Mouse (Mus musculus) forebrain, embryonic 10.5 days (tissue): Measurements from ENCODE around the gene Col8a1. TPM values are rescaled to one million over a fixed set of nuclear protein-coding genes. Genes with fewer than 3 reads are reported as not detected.

Experiments used
- DNase-seq: peaks from one replicate; pipeline ENCODE4 v3.0.0-alpha.2; 2017; ENCODE audit warnings: low spot score; ENCODE audit errors: extremely low spot score
- H3K27ac ChIP-seq: fragments of 300-500 bp; sonication (generic); 2 replicates; pipeline ENCODE4 v1.5.1; 2016; ENCODE audit warnings: mild to moderate bottlenecking
- H3K27me3 ChIP-seq: fragments of 300-500 bp; sonication (generic); 2 replicates; pipeline ENCODE4 v1.6.1; 2016; ENCODE audit warnings: mild to moderate bottlenecking; ENCODE audit not compliant: poor library complexity, severe bottlenecking
- H3K36me3 ChIP-seq: fragments of 300-500 bp; sonication (generic); replicated peaks from 2 replicates; pipeline ENCODE4 v1.6.1; 2016; ENCODE audit warnings: mild to moderate bottlenecking, moderate library complexity
- H3K4me1 ChIP-seq: fragments of 300-500 bp; sonication (generic); 2 replicates; pipeline ENCODE4 v1.6.1; 2016
- H3K4me3 ChIP-seq: fragments of 300-500 bp; sonication (generic); 2 replicates; pipeline ENCODE4 v1.5.1; 2016; ENCODE audit warnings: mild to moderate bottlenecking, moderate library complexity
- H3K9me3 ChIP-seq: fragments of 300-500 bp; sonication (generic); 2 replicates; pipeline ENCODE4 v1.6.1; 2016; ENCODE audit warnings: mild to moderate bottlenecking, moderate library complexity
- WGBS: fragments of 180-500 bp; shearing (Covaris S2); methylation state at CpG from one replicate; pipeline ENCODE4 v1.1.7; 2016; 5-methylcytosine and 5-hydroxymethylcytosine counted together
- polyA plus RNA-seq: library from polyadenylated mRNA; unstranded; fragments of >200 nt; fragmentation: Nextera tagmentation; extraction: Ambion mirVana; gene quantifications from 2 replicates; pipeline ENCODE4 v1.2.1, GENCODE M21; 2016

Gene Col8a1
- polyA plus RNA-seq, 1 experiment from 2014 or later: 0.32 TPM

- DNase-seq: no peak
- H3K27ac ChIP-seq: no peak overlapping the region
- no peaks in the 10 kb centered on the region for H3K27me3 ChIP-seq
- 85% methylated on average over 2 of the region's 2 CpGs for WGBS
- no peaks in the 10 kb centered on the region for H3K36me3 ChIP-seq
- no peak overlapping the region for H3K4me3 ChIP-seq
- H3K9me3 ChIP-seq: no peaks in the 10 kb centered on the region
- H3K4me1 ChIP-seq: no peaks in the 10 kb centered on the region
Observed at GRCm38 (mm10) chr16:57649888-57650287, 104.6 kb downstream of the Col8a1 start.

DNA sequence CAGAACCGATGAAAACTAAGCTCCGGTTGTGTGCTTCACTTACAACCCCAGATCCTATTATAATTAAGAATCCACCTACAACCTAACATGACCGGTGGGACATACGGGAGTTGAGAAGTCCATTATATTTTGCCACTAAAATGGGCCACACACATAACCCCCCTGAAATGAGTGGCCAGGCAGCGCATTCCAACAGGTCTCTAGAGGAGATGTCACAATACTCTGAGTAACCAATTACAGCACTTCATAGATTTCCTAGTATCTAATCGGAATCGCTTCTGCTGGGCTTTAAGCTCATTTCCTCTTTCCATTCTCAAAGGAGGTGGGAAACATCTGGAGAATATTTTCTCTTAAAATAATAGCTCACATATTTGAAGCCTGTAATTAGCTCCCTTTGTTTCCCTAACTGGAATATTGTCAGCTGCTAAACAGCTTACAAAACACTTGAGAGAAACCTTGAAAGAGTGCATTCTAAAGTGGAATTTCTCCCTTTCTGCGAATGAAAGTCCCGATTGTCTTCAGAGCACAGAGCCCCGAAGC, 113.1 kb downstream of the Col8a1 start:
- no peaks in the 10 kb centered on the region for H3K36me3 ChIP-seq
- WGBS: 76% methylated on average over 10 of the region's 10 CpGs
- no peaks in the 10 kb centered on the region for H3K27me3 ChIP-seq
- H3K4me3 ChIP-seq: no peak overlapping the region
- no peak overlapping the region for H3K27ac ChIP-seq
- no peaks in the 10 kb centered on the region for H3K9me3 ChIP-seq
- no peak for DNase-seq
- H3K4me1 ChIP-seq: 0 out of 2 replicates have a peak, but pooled peaks cover 5% of the 10 kb centered on the region

- H3K27me3 ChIP-seq: no peaks in the 10 kb centered on the region
- 83% methylated on average over 5 of the region's 5 CpGs for WGBS
- H3K36me3 ChIP-seq: no peaks in the 10 kb centered on the region
- no peak for DNase-seq
- H3K4me3 ChIP-seq: no peak overlapping the region
- no peak overlapping the region for H3K27ac ChIP-seq
- no peaks in the 10 kb centered on the region for H3K9me3 ChIP-seq
- no peaks in the 10 kb centered on the region for H3K4me1 ChIP-seq
Observed at GRCm38 (mm10) chr16:57634766-57635165, 119.8 kb downstream of the Col8a1 start.

DNA sequence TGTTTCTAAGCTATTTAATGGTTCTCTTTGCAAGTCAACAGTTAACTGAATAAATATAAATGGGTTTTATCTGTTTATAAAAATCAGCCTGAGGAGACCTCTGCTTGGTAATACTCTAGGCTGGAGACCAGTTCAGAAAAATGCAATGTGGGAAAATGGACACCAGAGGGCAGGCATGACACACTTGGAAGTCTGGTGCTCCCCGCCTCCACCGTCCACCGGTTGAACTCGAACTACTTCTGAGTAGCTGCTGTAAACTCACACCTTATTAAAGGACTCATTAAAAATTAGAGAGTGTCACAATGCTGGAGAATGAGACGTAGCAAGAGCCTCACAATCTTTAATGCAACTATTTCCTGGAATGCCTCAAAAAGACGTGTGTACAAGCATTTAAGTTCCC, 120.3 kb downstream of the Col8a1 start:
- H3K27me3 ChIP-seq: no peaks in the 10 kb centered on the region
- H3K27ac ChIP-seq: no peak overlapping the region
- no peaks in the 10 kb centered on the region for H3K4me1 ChIP-seq
- no peaks in the 10 kb centered on the region for H3K36me3 ChIP-seq
- H3K9me3 ChIP-seq: no peaks in the 10 kb centered on the region
- no peak overlapping the region for H3K4me3 ChIP-seq
- DNase-seq: peak; percentile 47
- WGBS: 9% methylated on average over 6 of the region's 6 CpGs

DNA sequence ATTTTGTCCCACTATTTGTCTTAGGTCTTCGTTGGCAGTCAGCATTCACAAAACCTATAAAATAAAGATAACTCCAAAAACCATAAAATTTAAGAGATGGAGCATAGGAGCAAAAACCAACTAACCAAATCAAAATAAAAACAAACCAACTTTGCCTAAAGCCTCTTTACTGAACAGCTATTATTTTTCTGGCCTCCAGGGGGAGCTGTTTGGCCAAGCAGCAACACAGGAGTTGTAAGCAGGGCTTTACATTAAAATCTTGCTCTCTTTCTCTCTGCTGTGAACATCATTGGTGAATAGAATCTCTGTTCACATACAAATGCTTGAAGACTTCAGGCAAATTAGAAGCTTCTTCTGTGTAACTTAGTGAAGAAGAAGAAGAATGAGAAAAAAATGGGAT, 142.8 kb downstream of the Col8a1 start:
- no peak for DNase-seq
- H3K36me3 ChIP-seq: no peaks in the 10 kb centered on the region
- H3K4me1 ChIP-seq: peaks cover 6% of the 10 kb centered on the region
- WGBS: 7% methylated on average over 1 of the region's 1 CpGs
- H3K4me3 ChIP-seq: no peak overlapping the region
- no peaks in the 10 kb centered on the region for H3K9me3 ChIP-seq
- H3K27me3 ChIP-seq: no peaks in the 10 kb centered on the region
- no peak overlapping the region for H3K27ac ChIP-seq

- Histone ChIP-seq H3K4me1 (peaks cover 17% of the 10 kb centered on the region), H3K27ac (peak within 1 kb of the TSS; percentile 90), H3K36me3 (no peaks in the 10 kb centered on the region), H3K4me3 (peak within 1 kb of the TSS; percentile 94), H3K9me3 (no peaks in the 10 kb centered on the region), H3K27me3 (no peaks in the 10 kb centered on the region)
- DNase-seq: peak; percentile 87
- WGBS: under 1% methylated on average over 64 of the region's 64 CpGs
Observed at GRCm38 (mm10) chr16:57606444-57607227, 147.9 kb downstream of the Col8a1 start, which contains the start of gene Cmss1. TSS of gene Cmss1 (minus strand) at chr16:57606864.

DNA sequence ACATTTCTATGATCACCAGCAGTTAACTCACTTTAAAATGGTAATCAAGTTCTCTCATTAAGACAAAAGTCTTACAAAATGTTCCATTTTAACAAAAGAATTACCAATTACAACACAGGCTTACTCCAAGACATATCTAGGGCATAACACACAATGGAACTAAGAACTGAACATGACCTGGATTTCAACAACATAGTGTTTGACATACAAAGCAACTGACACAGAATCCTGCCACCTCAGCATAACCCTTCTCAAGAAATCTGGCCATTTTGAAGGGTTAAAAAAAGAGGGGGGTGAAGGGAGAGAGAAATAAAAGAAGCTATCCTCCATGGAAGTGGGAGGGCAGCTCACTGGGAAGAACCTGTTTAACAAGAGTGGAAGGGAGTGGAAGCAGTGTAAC, 153.5 kb downstream of the Col8a1 start:
- DNase-seq: no peak
- H3K9me3 ChIP-seq: no peaks in the 10 kb centered on the region
- H3K4me3 ChIP-seq: no peak overlapping the region
- H3K27ac ChIP-seq: no peak overlapping the region
- H3K27me3 ChIP-seq: no peaks in the 10 kb centered on the region
- peaks cover 9% of the 10 kb centered on the region for H3K4me1 ChIP-seq
- no peaks in the 10 kb centered on the region for H3K36me3 ChIP-seq

- H3K4me3 ChIP-seq: no peak overlapping the region
- no peaks in the 10 kb centered on the region for H3K4me1 ChIP-seq
- H3K27ac ChIP-seq: no peak overlapping the region
- WGBS: 90% methylated on average over 4 of the region's 4 CpGs
- no peak for DNase-seq
- no peaks in the 10 kb centered on the region for H3K36me3 ChIP-seq
- H3K27me3 ChIP-seq: no peaks in the 10 kb centered on the region
- H3K9me3 ChIP-seq: no peaks in the 10 kb centered on the region
Observed at GRCm38 (mm10) chr16:57597295-57597957, 157.1 kb downstream of the Col8a1 start.

GRCm38 (mm10) chr16:57593422-57594157, 160.9 kb downstream of the Col8a1 start:
- no peaks in the 10 kb centered on the region for H3K9me3 ChIP-seq
- H3K4me3 ChIP-seq: no peak overlapping the region
- no peak overlapping the region for H3K27ac ChIP-seq
- H3K36me3 ChIP-seq: no peaks in the 10 kb centered on the region
- H3K4me1 ChIP-seq: no peaks in the 10 kb centered on the region
- no peaks in the 10 kb centered on the region for H3K27me3 ChIP-seq
- WGBS: 40% methylated on average over 7 of the region's 7 CpGs
- no peak for DNase-seq

GRCm38 (mm10) chr16:57585201-57585600, 169.3 kb downstream of the Col8a1 start:
- H3K4me1 ChIP-seq: no peaks in the 10 kb centered on the region
- H3K27ac ChIP-seq: no peak overlapping the region
- 72% methylated on average over 3 of the region's 3 CpGs for WGBS
- no peak for DNase-seq
- H3K27me3 ChIP-seq: no peaks in the 10 kb centered on the region
- no peaks in the 10 kb centered on the region for H3K9me3 ChIP-seq
- H3K36me3 ChIP-seq: no peaks in the 10 kb centered on the region
- H3K4me3 ChIP-seq: no peak overlapping the region

DNA sequence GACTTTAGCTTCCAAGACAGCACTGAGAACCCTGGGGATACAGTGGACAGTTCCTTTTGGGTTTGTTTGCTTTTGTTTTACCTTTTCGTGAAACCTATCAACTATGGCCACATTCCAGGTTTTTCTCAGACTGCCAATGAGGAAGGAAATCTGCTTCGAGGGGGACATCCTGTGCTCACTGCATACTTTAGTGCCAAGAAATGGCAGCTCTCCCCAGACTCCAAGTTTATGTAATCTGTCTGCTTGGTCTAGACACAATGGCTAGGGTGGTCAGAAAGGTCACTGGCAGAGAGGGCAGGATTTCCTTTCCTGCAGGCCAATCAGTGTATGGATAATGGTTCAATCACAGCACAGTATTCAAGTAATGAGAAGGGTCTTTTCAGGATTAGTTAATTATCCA, 172.5 kb downstream of the Col8a1 start:
- DNase-seq: no peak
- 86% methylated on average over 2 of the region's 2 CpGs for WGBS
- Histone ChIP-seq H3K36me3 (no peaks in the 10 kb centered on the region), H3K4me1 (no peaks in the 10 kb centered on the region), H3K4me3 (no peak overlapping the region), H3K9me3 (no peaks in the 10 kb centered on the region), H3K27me3 (no peaks in the 10 kb centered on the region), H3K27ac (no peak overlapping the region)

- no peak overlapping the region for H3K27ac ChIP-seq
- H3K4me1 ChIP-seq: no peaks in the 10 kb centered on the region; the same call in 1 of the 2 replicates
- H3K9me3 ChIP-seq: no peaks in the 10 kb centered on the region
- no peak for DNase-seq
- no peak overlapping the region for H3K4me3 ChIP-seq
- 87% methylated on average over 7 of the region's 7 CpGs for WGBS
- no peaks in the 10 kb centered on the region for H3K36me3 ChIP-seq
- no peaks in the 10 kb centered on the region for H3K27me3 ChIP-seq
Observed at GRCm38 (mm10) chr16:57580041-57580440, 174.5 kb downstream of the Col8a1 start.
